In genomic region chr5:92312046-92312715, GRCm38 (mm10) we compare ENCODE assay signal across 8 mouse cellular contexts. TPM values are rescaled to one million over a fixed set of nuclear protein-coding genes. Genes with fewer than 3 reads are reported as not detected.
A peak's percentile ranks its signal among the peaks of the same experiment; 100 is the strongest.
DNase-seq lines count a peak whose midpoint lies in the region; ATAC-seq lines count a peak whose summit lies in the region.

No protein-coding gene starts in this region.

- peak; percentile 42 for ATAC-seq in CD4-positive, CD25-positive, alpha-beta regulatory T cell, adult 4 months
- no peak for ATAC-seq in activated CD4-positive, CD25-positive, alpha-beta regulatory T cell, adult 4 months

- peak; percentile 76 for DNase-seq in T-cell, adult 2 months (ENCODE audit: low spot score)
- peak; percentile 72 to 89 for DNase-seq in cerebellum, postnatal 4 days (ENCODE audit: low spot score in 2 of 2)
- DNase-seq in heart, adult 8-10 months (ENCODE audit: low spot score), result peak; percentile 92
- peak; percentile 92 to 93 for DNase-seq in layer of hippocampus, postnatal 10 days (ENCODE audit: low spot score in 2 of 2)
- peak; percentile 84 for DNase-seq in lung, postnatal 25 days (ENCODE audit: low spot score)
- DNase-seq in right cerebral cortex, postnatal 36 days (ENCODE audit: low spot score in 2 of 2), result peak; percentile 75 to 80

RNA-seq across cellular contexts. Expression of gene Sdad1, which starts 1.9 kb away (rescaled TPM):
- 10 to 100 TPM; 41.8 to 62.4 TPM for polyA plus RNA-seq in CD4-positive, CD25-positive, alpha-beta regulatory T cell, adult 4 months (2017; shearing (Covaris generic))
- total RNA-seq in heart, adult 8-10 months (2022), result 10 to 100 TPM; 10.8 to 12.5 (median 11.4) TPM
- 10 to 100 TPM; 23.7 to 25.9 TPM for total RNA-seq in layer of hippocampus, postnatal 10 days (2021)
- 10 to 100 TPM; 37.7 to 41.4 TPM for polyA plus RNA-seq in activated CD4-positive, CD25-positive, alpha-beta regulatory T cell, adult 4 months (2017; shearing (Covaris generic))

RNA-seq across cellular contexts. Expression of gene Cxcl9, which starts 15.7 kb away (rescaled TPM):
- under 1 TPM in 1 of 2 experiments, not detected in 1; 0.26 TPM for polyA plus RNA-seq in CD4-positive, CD25-positive, alpha-beta regulatory T cell, adult 4 months (2017; shearing (Covaris generic))
- 1 to 10 TPM in 3 of 4 experiments, under 1 TPM in 1; 0.79 to 1.8 (median 1.2) TPM for total RNA-seq in heart, adult 8-10 months (2022)
- not detected for total RNA-seq in layer of hippocampus, postnatal 10 days (2021)
- polyA plus RNA-seq in activated CD4-positive, CD25-positive, alpha-beta regulatory T cell, adult 4 months (2017; shearing (Covaris generic)), result under 1 TPM in 1 of 2 experiments, not detected in 1; 0.20 TPM

RNA-seq across cellular contexts. Expression of gene Art3, which starts 19.4 kb away (rescaled TPM):
- polyA plus RNA-seq in CD4-positive, CD25-positive, alpha-beta regulatory T cell, adult 4 months (2017; shearing (Covaris generic)), result 10 to 100 TPM in 1 of 2 experiments, 1 to 10 TPM in 1; 9.2 to 11.0 TPM
- 100 to 1,000 TPM; 573 to 758 (median 670) TPM for total RNA-seq in heart, adult 8-10 months (2022)
- total RNA-seq in layer of hippocampus, postnatal 10 days (2021), result 1 to 10 TPM; 6.7 to 9.5 TPM
- polyA plus RNA-seq in activated CD4-positive, CD25-positive, alpha-beta regulatory T cell, adult 4 months (2017; shearing (Covaris generic)), result 1 to 10 TPM; 7.7 to 9.8 TPM

RNA-seq across cellular contexts. Expression of gene Naaa, which starts 34.2 kb away (rescaled TPM):
- polyA plus RNA-seq in CD4-positive, CD25-positive, alpha-beta regulatory T cell, adult 4 months (2017; shearing (Covaris generic)), result 10 to 100 TPM; 11.1 to 11.8 TPM
- 10 to 100 TPM; 15.9 to 21.7 (median 18.8) TPM for total RNA-seq in heart, adult 8-10 months (2022)
- 10 to 100 TPM; 28.8 to 32.0 TPM for total RNA-seq in layer of hippocampus, postnatal 10 days (2021)
- polyA plus RNA-seq in activated CD4-positive, CD25-positive, alpha-beta regulatory T cell, adult 4 months (2017; shearing (Covaris generic)), result 10 to 100 TPM in 1 of 2 experiments, 1 to 10 TPM in 1; 9.2 to 11.5 TPM

RNA-seq across cellular contexts. Expression of gene Cxcl10, which starts 36.5 kb away (rescaled TPM):
- 10 to 100 TPM; 12.1 to 23.6 TPM for polyA plus RNA-seq in CD4-positive, CD25-positive, alpha-beta regulatory T cell, adult 4 months (2017; shearing (Covaris generic))
- total RNA-seq in heart, adult 8-10 months (2022), result not detected
- total RNA-seq in layer of hippocampus, postnatal 10 days (2021), result not detected
- polyA plus RNA-seq in activated CD4-positive, CD25-positive, alpha-beta regulatory T cell, adult 4 months (2017; shearing (Covaris generic)), result 10 to 100 TPM; 10.2 to 27.1 TPM

Comparison
In these comparisons a context has a peak if more than half of its experiments do, and no peak if none do; other contexts are left out.
1. RNA of gene Art3, which starts 19.4 kb away (total RNA-seq): 573 to 758 TPM in heart, adult 8-10 months; 6.7 to 9.5 TPM in layer of hippocampus, postnatal 10 days; every median in the first group is over 10 times any median in the second.
2. Peak in every context shown above with its lines, with median percentiles within 50 percentile points of each other: DNase-seq.